Mouse (Mus musculus) midbrain, embryonic 12.5 days (tissue): Measurements from ENCODE around the gene Gm20388. TPM values are rescaled to one million over a fixed set of nuclear protein-coding genes. Genes with fewer than 3 reads are reported as not detected.
A peak's percentile ranks its signal among the peaks of the same experiment; 100 is the strongest.
"Not testable (repeated sequence)": the region's sequence is repeated elsewhere in the genome, so short reads cannot be mapped to it uniquely, and the experiment has no call there.

Source experiments
- ATAC-seq: fragments of 200-750 bp; cut with Nextera tagmentation; 2 replicates; pipeline ENCODE4 v1.8.0; 2017; ENCODE audit warnings: low read depth, moderate TSS enrichment, moderate library complexity; ENCODE audit not compliant: low FRiP score
- H3K27ac ChIP-seq: fragments of 300-500 bp; sonication (generic); replicated peaks from 2 replicates; pipeline ENCODE4 v1.5.1; 2016; ENCODE audit warnings: mild to moderate bottlenecking
- H3K27me3 ChIP-seq: fragments of 300-500 bp; sonication (generic); 2 replicates; pipeline ENCODE4 v1.6.1; 2016; ENCODE audit warnings: mild to moderate bottlenecking
- H3K36me3 ChIP-seq: fragments of 300-500 bp; sonication (generic); 2 replicates; pipeline ENCODE4 v1.6.1; 2016
- H3K4me1 ChIP-seq: fragments of 300-500 bp; sonication (generic); 2 replicates; pipeline ENCODE4 v1.6.1; 2016
- H3K4me2 ChIP-seq: fragments of 300-500 bp; sonication (generic); replicated peaks from 2 replicates; pipeline ENCODE4 v1.6.1; 2016; ENCODE audit warnings: mild to moderate bottlenecking, moderate library complexity
- H3K4me3 ChIP-seq: fragments of 300-500 bp; sonication (generic); 2 replicates; pipeline ENCODE4 v1.5.1; 2016; ENCODE audit warnings: mild to moderate bottlenecking
- H3K9ac ChIP-seq: fragments of 300-500 bp; sonication (generic); replicated peaks from 2 replicates; pipeline ENCODE4 v1.6.1; 2016; ENCODE audit warnings: mild to moderate bottlenecking, moderate library complexity
- H3K9me3 ChIP-seq: fragments of 300-500 bp; sonication (generic); 2 replicates; pipeline ENCODE4 v1.6.1; 2016; ENCODE audit warnings: mild to moderate bottlenecking
- WGBS: fragments of 180-500 bp; shearing (Covaris S2); methylation state at CpG from one replicate; pipeline ENCODE4 v1.1.7; 2016; 5-methylcytosine and 5-hydroxymethylcytosine counted together
- polyA plus RNA-seq: library from polyadenylated mRNA; unstranded; fragments of >200 nt; fragmentation: Nextera tagmentation; extraction: Ambion mirVana; gene quantifications from 2 replicates; pipeline ENCODE4 v1.2.1, GENCODE M21; 2016

Gm20388 gene
- polyA plus RNA-seq, 1 experiment from 2014 or later = not detected

- peaks cover 97% of the 10 kb centered on the region for H3K36me3 ChIP-seq
- no peak overlapping the region for H3K4me3 ChIP-seq
- H3K27ac ChIP-seq = no peak overlapping the region
- no peak overlapping the region for H3K9ac ChIP-seq
- no peaks in the 10 kb centered on the region for H3K4me1 ChIP-seq
- 91% methylated on average over 9 of the region's 9 CpGs for WGBS
- no peaks in the 10 kb centered on the region for H3K9me3 ChIP-seq
- H3K27me3 ChIP-seq = no peaks in the 10 kb centered on the region
- ATAC-seq = no peak
- H3K4me2 ChIP-seq = no peak overlapping the region
These were observed 3176.6 kb downstream of the Gm20388 start for GRCm38 (mm10) chr8:123087289-123087688.

- Histone ChIP-seq H3K36me3 (peaks cover 47% of the 10 kb centered on the region), H3K4me3 (no peak overlapping the region), H3K4me1 (peaks cover 3% of the 10 kb centered on the region; the same call in 1 of the 2 replicates), H3K4me2 (no peak overlapping the region), H3K27ac (no peak overlapping the region), H3K27me3 (no peaks in the 10 kb centered on the region), H3K9ac (no peak overlapping the region), H3K9me3 (no peaks in the 10 kb centered on the region)
- ATAC-seq = no peak
- WGBS = 94% methylated on average over 11 of the region's 11 CpGs
These were observed 3186.6 kb downstream of the Gm20388 start for GRCm38 (mm10) chr8:123097216-123097615.

GRCm38 (mm10) chr8:123097786-123098584 lies 3187.3 kb downstream of the Gm20388 start:
- Histone ChIP-seq H3K9ac (no peak overlapping the region), H3K4me3 (no peak overlapping the region), H3K27ac (no peak overlapping the region), H3K4me1 (peaks cover 3% of the 10 kb centered on the region; the same call in 1 of the 2 replicates), H3K36me3 (peaks cover 46% of the 10 kb centered on the region), H3K4me2 (no peak overlapping the region), H3K9me3 (no peaks in the 10 kb centered on the region), H3K27me3 (no peaks in the 10 kb centered on the region)
- 77% methylated on average over 12 of the region's 12 CpGs for WGBS
- no peak for ATAC-seq

DNA sequence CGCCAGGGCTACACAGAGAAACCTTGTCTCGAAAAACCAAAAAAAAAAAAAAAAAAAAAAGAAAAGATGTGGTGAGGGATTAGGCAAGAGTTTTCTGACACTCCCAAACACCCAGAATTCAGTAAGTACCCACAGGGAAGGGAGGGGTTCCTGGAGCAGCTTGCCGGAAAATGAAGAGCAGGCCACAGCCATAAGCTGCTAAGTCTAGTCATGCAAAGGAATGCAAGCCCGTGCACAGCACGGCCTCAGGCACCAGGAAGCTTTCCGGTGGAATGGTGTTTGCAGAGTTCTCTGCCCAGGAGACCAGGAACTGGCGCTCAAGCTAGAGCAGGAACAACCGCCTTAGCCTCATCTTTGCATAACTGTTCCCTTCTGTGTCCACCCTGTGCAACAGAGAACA lies 3189.6 kb downstream of the Gm20388 start:
- WGBS = 65% methylated on average over 8 of the region's 8 CpGs

GRCm38 (mm10) chr8:123101244-123101643 lies 3190.6 kb downstream of the Gm20388 start:
- 75% methylated on average over 4 of the region's 4 CpGs for WGBS
- Histone ChIP-seq H3K4me3 (no peak overlapping the region), H3K27me3 (no peaks in the 10 kb centered on the region), H3K9ac (no peak overlapping the region), H3K9me3 (no peaks in the 10 kb centered on the region), H3K4me2 (no peak overlapping the region; the same call in 1 of the 2 replicates), H3K36me3 (peaks cover 45% of the 10 kb centered on the region), H3K27ac (no peak overlapping the region), H3K4me1 (peaks cover 12% of the 10 kb centered on the region)
- no peak for ATAC-seq

More for the DNA sequence above, 3189.6 kb downstream of the Gm20388 start:
- Histone ChIP-seq H3K27ac (no peak overlapping the region), H3K36me3 (peaks cover 44% of the 10 kb centered on the region), H3K9me3 (no peaks in the 10 kb centered on the region), H3K9ac (no peak overlapping the region), H3K4me3 (no peak overlapping the region), H3K27me3 (no peaks in the 10 kb centered on the region), H3K4me2 (no peak overlapping the region), H3K4me1 (peaks cover 12% of the 10 kb centered on the region)
- ATAC-seq = no peak

DNA sequence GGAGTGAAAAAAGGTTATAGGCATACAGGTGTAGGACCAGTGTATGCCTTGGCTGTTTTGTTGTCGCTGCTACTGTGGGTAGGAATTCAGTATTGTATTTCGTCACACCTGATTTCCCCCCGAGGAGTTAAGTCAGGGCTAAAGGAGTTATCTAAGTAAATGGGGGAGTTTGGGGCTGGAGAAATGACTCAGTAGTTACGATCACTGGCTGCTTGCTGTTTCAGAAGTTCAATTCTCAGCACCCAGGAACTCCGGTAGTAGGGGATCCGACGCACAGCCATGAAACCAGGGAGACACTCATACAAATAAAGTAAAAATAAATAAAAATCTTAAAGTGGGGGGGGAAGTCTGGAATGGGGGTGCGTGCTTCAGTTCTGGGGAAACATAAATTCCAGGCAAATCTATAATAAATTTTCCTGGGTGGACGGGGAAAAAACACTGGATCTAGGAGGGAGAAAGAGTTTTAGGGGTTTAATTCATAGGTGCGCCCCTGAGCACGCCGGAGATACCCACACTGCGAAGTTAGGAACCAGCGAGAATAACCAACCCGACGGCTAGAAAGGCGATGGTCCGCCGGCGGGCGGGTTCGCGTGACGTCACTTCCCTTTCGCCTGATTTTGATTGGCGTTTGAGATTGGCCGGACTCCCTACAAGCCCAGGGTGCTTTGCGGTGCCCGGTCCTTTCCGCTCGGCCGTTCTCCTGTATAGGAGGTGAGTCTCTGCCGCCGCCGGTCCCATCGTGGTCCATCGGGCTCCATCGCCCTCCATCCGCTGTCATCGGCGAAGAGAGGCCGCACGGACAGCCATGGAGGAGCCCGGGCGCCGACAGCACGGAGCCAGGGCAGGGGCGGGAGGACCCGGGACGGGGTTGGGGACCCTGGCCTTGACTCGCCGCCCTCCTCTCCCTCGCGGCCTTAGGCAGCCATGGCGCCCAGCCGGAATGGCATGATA lies 3191.4 kb downstream of the Gm20388 start, which contains the start of gene Rpl13:
Rpl13 (plus strand) TSS at position 616 of the 951 bp plus-strand sequence.
- WGBS = 2% methylated on average over 56 of the region's 56 CpGs
- peak; percentile 94 for ATAC-seq

GRCm38 (mm10) chr8:123102855-123103254 lies 3192.2 kb downstream of the Gm20388 start:
- H3K9me3 ChIP-seq, ATAC-seq, H3K27me3 ChIP-seq: not testable (repeated sequence)
- H3K36me3 ChIP-seq = peaks cover 35% of the 10 kb centered on the region
- WGBS = 3% methylated on average over 26 of the region's 26 CpGs
- H3K27ac ChIP-seq = peak overlapping the region; percentile 92
- H3K4me2 ChIP-seq = peak overlapping the region; percentile 94
- H3K4me3 ChIP-seq = peak overlapping the region; percentile 79
- H3K4me1 ChIP-seq = peaks cover 12% of the 10 kb centered on the region
- H3K9ac ChIP-seq = peak overlapping the region; percentile 99

More for the DNA sequence above, 3191.4 kb downstream of the Gm20388 start, which contains the start of gene Rpl13:
- peaks cover 12% of the 10 kb centered on the region for H3K4me1 ChIP-seq
- peak within 1 kb of the TSS; percentile 79 for H3K4me3 ChIP-seq
- H3K36me3 ChIP-seq = peaks cover 42% of the 10 kb centered on the region
- H3K27ac ChIP-seq = peak within 1 kb of the TSS; percentile 92
- H3K9ac ChIP-seq = peak within 1 kb of the TSS; percentile 99
- peak within 1 kb of the TSS; percentile 94 for H3K4me2 ChIP-seq
- H3K27me3 ChIP-seq = no peaks in the 10 kb centered on the region
- no peaks in the 10 kb centered on the region for H3K9me3 ChIP-seq

DNA sequence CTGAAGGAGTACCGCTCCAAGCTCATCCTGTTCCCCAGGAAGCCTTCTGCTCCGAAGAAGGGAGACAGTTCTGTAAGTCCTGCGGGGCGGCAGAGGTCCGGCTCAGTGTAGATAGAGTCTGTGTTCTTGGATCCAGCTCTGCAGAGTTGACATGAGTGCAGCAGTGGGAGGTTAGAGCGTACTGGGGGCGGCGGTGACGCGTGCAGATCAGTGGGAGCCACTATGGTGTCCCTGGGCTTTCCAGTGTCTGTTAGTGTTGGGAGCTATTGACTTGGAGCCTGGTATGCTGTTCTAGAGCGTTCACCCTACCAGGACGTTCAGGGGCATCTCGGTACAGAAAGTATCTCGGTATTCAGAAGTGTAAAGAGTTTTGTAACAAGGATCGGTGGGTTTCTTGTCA lies 3192.6 kb downstream of the Gm20388 start:
- Histone ChIP-seq H3K36me3 (peaks cover 30% of the 10 kb centered on the region), H3K4me1 (peaks cover 12% of the 10 kb centered on the region), H3K27me3 (no peaks in the 10 kb centered on the region), H3K4me2 (peak overlapping the region; percentile 94), H3K4me3 (peak overlapping the region; percentile 79), H3K9me3 (no peaks in the 10 kb centered on the region), H3K9ac (peak overlapping the region; percentile 99), H3K27ac (peak overlapping the region; percentile 92; the same call in 1 of the 2 replicates)
- 20% methylated on average over 15 of the region's 15 CpGs for WGBS
- no peak for ATAC-seq

DNA sequence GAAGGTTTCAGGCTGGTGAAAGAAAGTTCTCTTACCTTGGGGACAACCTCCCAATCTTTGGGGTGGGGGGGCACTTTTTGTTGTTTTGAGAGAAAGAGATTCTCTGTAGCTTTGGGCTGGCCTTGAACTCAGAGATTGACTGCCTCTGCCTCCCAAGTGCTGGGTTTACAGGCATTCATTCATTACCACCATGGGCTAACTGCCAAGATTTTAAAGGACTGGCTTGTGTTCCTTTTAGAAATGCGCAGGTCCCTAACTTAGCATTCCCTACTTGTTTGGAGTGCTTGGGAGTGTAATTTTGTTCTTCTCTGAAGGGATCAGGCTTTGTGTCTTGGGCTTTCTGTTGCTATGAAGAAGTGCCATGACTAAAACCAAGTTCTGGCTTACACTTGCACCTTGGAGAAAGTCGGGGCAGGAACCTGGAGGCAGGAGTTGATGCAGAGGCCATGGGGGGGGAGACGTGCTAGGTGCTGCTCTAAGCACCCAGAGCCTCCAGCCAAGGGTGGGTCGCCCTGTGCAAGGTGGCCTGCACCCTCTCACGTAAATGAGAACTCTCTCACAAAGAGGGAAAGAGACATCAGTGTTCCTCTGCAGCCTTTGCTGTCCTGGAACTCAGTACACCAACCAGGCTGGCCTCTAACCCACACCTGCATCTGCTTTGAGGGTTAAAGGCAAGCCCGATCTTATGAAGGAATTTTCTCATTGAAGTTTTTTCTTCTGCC lies 3193.6 kb downstream of the Gm20388 start:
- WGBS = 85% methylated on average over 6 of the region's 6 CpGs
- Histone ChIP-seq H3K27ac (no peak overlapping the region), H3K9ac (peak overlapping the region; percentile 99; the same call in 1 of the 2 replicates), H3K4me1 (peaks cover 12% of the 10 kb centered on the region), H3K9me3 (no peaks in the 10 kb centered on the region), H3K4me3 (no peak overlapping the region; the same call in 1 of the 2 replicates), H3K36me3 (peaks cover 26% of the 10 kb centered on the region), H3K27me3 (no peaks in the 10 kb centered on the region), H3K4me2 (0 out of 2 replicates have a peak overlapping the region, but pooled peaks have one; percentile 94)
- no peak for ATAC-seq

DNA sequence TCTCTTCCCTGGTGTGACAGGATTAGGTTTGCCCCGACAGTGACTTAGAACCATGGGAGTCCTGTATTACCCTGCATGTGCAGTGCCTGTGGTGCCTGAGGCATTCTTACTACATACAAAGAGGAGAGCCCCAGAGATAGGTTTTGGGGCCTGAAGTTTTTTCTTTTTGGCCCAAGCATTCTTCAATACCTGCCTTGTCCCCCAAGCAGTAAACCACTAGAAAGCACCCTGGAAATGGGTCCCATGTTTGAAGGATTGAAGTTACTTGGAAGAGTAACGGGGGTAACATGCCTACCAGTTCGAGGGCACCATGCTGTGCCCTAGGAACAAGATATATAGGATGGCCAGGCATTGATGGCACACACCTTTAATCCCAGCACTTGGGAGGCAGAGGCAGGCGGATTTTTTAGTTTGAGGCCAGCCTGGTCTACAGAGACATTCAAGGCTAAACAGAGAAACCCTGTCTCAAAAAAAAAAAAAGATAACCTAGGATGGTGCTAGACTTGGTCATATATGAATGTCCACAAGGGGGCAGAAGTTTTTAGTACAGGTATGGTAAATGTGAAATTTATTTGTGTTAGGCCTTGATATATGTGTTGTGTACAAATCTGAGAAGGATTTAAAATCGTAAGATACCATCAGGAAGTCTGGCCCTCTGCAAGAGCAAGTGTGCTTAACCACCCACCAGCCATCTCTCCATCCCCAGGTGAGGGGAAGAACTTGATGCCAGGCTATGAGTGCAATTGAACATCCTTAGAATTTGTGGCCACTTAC lies 3195.1 kb downstream of the Gm20388 start:
- no peak overlapping the region for H3K9ac ChIP-seq
- no peak overlapping the region for H3K27ac ChIP-seq
- H3K4me3 ChIP-seq = no peak overlapping the region
- H3K27me3 ChIP-seq = no peaks in the 10 kb centered on the region
- peaks cover 26% of the 10 kb centered on the region for H3K36me3 ChIP-seq
- no peak overlapping the region for H3K4me2 ChIP-seq
- no peak for ATAC-seq
- H3K4me1 ChIP-seq = peaks cover 12% of the 10 kb centered on the region
- H3K9me3 ChIP-seq = no peaks in the 10 kb centered on the region
- 70% methylated on average over 5 of the region's 5 CpGs for WGBS

DNA sequence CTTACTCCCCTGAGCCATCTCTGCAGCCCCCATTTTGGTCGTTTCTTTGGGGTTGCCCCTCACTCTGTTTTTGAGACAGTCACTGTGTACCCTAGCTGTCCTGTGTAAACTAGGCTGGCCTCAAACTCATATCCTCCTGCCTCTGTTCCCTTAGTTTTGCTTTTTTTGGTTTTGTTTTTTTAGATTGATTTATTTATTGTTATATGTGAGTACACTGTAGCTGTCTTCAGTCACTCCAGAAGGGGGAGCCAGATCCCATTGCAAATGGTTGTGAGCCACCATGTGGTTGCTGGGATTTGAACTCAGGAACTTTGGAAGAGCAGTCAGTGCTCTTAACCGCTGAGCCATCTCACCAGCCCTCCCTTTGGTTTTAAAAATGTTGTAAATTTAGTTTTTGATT lies 3195.9 kb downstream of the Gm20388 start:
- no peaks in the 10 kb centered on the region for H3K27me3 ChIP-seq
- 53% methylated on average over 2 of the region's 2 CpGs for WGBS
- no peak overlapping the region for H3K4me2 ChIP-seq
- H3K9ac ChIP-seq = no peak overlapping the region
- H3K36me3 ChIP-seq = peaks cover 26% of the 10 kb centered on the region
- H3K27ac ChIP-seq = no peak overlapping the region
- no peak overlapping the region for H3K4me3 ChIP-seq
- peaks cover 12% of the 10 kb centered on the region for H3K4me1 ChIP-seq
- H3K9me3 ChIP-seq = no peaks in the 10 kb centered on the region
- ATAC-seq = no peak
